In genomic region chr15:67048621-67049020, GRCm38 (mm10) we compare ENCODE assay signal across 18 mouse cellular contexts.
DNase-seq lines count a peak whose midpoint lies in the region; ATAC-seq and TF ChIP-seq lines count a peak whose summit lies in the region.
"Had no signal": no experiment of that assay in that cellular context is flagged by ENCODE, and none has a peak within 500 bp of the region (broad histone marks: within the 10 kb centered on the region; RNA-seq: fewer than 3 reads in every experiment).

No protein-coding gene starts in this region.

- H3K79me2 ChIP-seq in macrophage (ENCODE audit: inconsistent target) = no peaks in the 10 kb centered on the region

- ATAC-seq in midbrain, embryonic 11.5 days (ENCODE audit: low FRiP score) = no peak
- ATAC-seq in midbrain, postnatal 0 days (ENCODE audit: low FRiP score) = no peak
- ATAC-seq in common myeloid progenitor, adult 5-6 weeks (replicated peaks; ENCODE audit: low read depth, poor library complexity, severe bottlenecking) = peak; percentile 90
- ATAC-seq: forebrain, postnatal 0 days; hindbrain, postnatal 0 days had no signal

- H3K27ac ChIP-seq in midbrain, embryonic 11.5 days (ENCODE audit: low read depth, low read length) = no peak overlapping the region
- H3K27ac ChIP-seq in midbrain, postnatal 0 days (ENCODE audit: low read depth, low read length) = no peak overlapping the region
- peak overlapping the region; percentile 86 for H3K27ac ChIP-seq in macrophage
- no peak overlapping the region for H3K27ac ChIP-seq in cerebellum, adult 2 months (ENCODE audit: insufficient read depth, low read length)
- H3K27ac ChIP-seq: heart, embryonic 10.5 days; hindbrain, postnatal 0 days; midbrain, embryonic 12.5 days had no signal

- H3K27me3 ChIP-seq in midbrain, embryonic 11.5 days (ENCODE audit: control insufficient read depth, insufficient read depth, low read length) = no peaks in the 10 kb centered on the region
- no peaks in the 10 kb centered on the region for H3K27me3 ChIP-seq in midbrain, postnatal 0 days (ENCODE audit: insufficient read depth, low read length)
- no peaks in the 10 kb centered on the region; the same call in 1 of the 2 replicates for H3K27me3 ChIP-seq in cerebellum, adult 2 months (ENCODE audit: control insufficient read depth, insufficient read depth, low read length)
- H3K27me3 ChIP-seq: midbrain, embryonic 12.5 days had no signal

- DNase-seq in midbrain, embryonic 11.5 days (ENCODE audit: low spot score, missing footprints) = peak; percentile 62
- DNase-seq in midbrain, postnatal 0 days (ENCODE audit: low spot score) = no peak
- DNase-seq in ovary, postnatal 10 days (ENCODE audit: low spot score) = no peak
- DNase-seq in layer of hippocampus, adult 9-11 months = no peak
- no peak for DNase-seq in cerebellum, adult 2 months
- no peak for DNase-seq in cerebellum, postnatal 36 days
- DNase-seq: cerebellum, adult 9-10 months; forebrain, postnatal 0 days; gastrocnemius, postnatal 14 days; heart, postnatal 14 days; kidney, adult 2 months; right cerebral cortex, postnatal 4 days; thymus, adult 2 months had no signal

- H3K4me3 ChIP-seq in midbrain, embryonic 11.5 days (ENCODE audit: low read depth, low read length) = no peak overlapping the region
- H3K4me3 ChIP-seq in midbrain, postnatal 0 days (ENCODE audit: low read depth, low read length) = no peak overlapping the region
- H3K4me3 ChIP-seq in macrophage (ENCODE audit: inconsistent target) = no peak overlapping the region
- no peak overlapping the region for H3K4me3 ChIP-seq in cerebellum, adult 2 months (replicated peaks; ENCODE audit: insufficient read depth, low read depth, low read length)
- H3K4me3 ChIP-seq: heart, embryonic 10.5 days; midbrain, embryonic 12.5 days had no signal

- no peak overlapping the region for H3K9ac ChIP-seq in midbrain, embryonic 11.5 days (ENCODE audit: low read length)
- H3K9ac ChIP-seq in midbrain, postnatal 0 days (replicated peaks; ENCODE audit: low read length, poor library complexity, severe bottlenecking) = no peak overlapping the region
- H3K9ac ChIP-seq: forebrain, postnatal 0 days; midbrain, embryonic 12.5 days had no signal

- no peaks in the 10 kb centered on the region for H3K4me1 ChIP-seq in midbrain, embryonic 11.5 days (ENCODE audit: control insufficient read depth, insufficient read depth, low read length)
- H3K4me1 ChIP-seq in midbrain, postnatal 0 days (ENCODE audit: insufficient read depth, low read length) = no peaks in the 10 kb centered on the region
- H3K4me1 ChIP-seq in cerebellum, adult 2 months (ENCODE audit: control insufficient read depth, insufficient read depth, low read length) = peaks cover 6% of the 10 kb centered on the region; the same call in 1 of the 2 replicates
- H3K4me1 ChIP-seq: heart, embryonic 10.5 days; midbrain, embryonic 12.5 days had no signal

- TF ChIP-seq CTCF in midbrain, postnatal 0 days (IDR thresholded peaks at IDR 0.05) = no peak
- no peak for TF ChIP-seq CTCF in cerebellum, adult 2 months (IDR thresholded peaks at IDR 0.05; ENCODE audit: borderline replicate concordance, insufficient read depth, low read depth, low read length)

- H3K36me3 ChIP-seq in midbrain, embryonic 11.5 days (ENCODE audit: control insufficient read depth, insufficient read depth, low read length) = no peaks in the 10 kb centered on the region
- H3K36me3 ChIP-seq in midbrain, postnatal 0 days (ENCODE audit: insufficient read depth, low read length) = no peaks in the 10 kb centered on the region
- H3K36me3 ChIP-seq in macrophage (ENCODE audit: inconsistent target) = no peaks in the 10 kb centered on the region
- H3K36me3 ChIP-seq: heart, embryonic 10.5 days; midbrain, embryonic 12.5 days had no signal

- H3K9me3 ChIP-seq in midbrain, embryonic 11.5 days (ENCODE audit: control insufficient read depth, low read length) = no peaks in the 10 kb centered on the region
- no peaks in the 10 kb centered on the region for H3K9me3 ChIP-seq in midbrain, postnatal 0 days (ENCODE audit: low read length)
- H3K9me3 ChIP-seq: heart, embryonic 10.5 days; midbrain, embryonic 12.5 days had no signal

- no peak for TF ChIP-seq POLR2A in cerebellum, adult 2 months (IDR thresholded peaks at IDR 0.05; ENCODE audit: borderline replicate concordance, insufficient read depth, low read length)

- H3K4me2 ChIP-seq in midbrain, embryonic 11.5 days = no peak overlapping the region
- H3K4me2 ChIP-seq in midbrain, postnatal 0 days (ENCODE audit: low read depth, low read length, poor library complexity, severe bottlenecking) = no peak overlapping the region
- H3K4me2 ChIP-seq: midbrain, embryonic 12.5 days had no signal

- WGBS in midbrain, embryonic 11.5 days = 91% methylated on average over 4 of the region's 4 CpGs
- whole genome bisulfite sequencing in midbrain, postnatal 0 days = 84% methylated on average over 4 of the region's 4 CpGs
- WGBS in macrophage (ENCODE audit: missing documents) = 0% methylated on average over 4 of the region's 4 CpGs
- WGBS in cerebellum, adult 2 months = 91% methylated on average over 4 of the region's 4 CpGs
